Mouse (Mus musculus) embryonic facial prominence, embryonic 11.5 days (tissue): ENCODE results near the gene Strip2. TPM values are rescaled to one million over a fixed set of nuclear protein-coding genes. Genes with fewer than 3 reads are reported as not detected.

ENCODE experiments used
- ATAC-seq: fragments of 200-750 bp; cut with Nextera tagmentation; replicated peaks from 2 replicates; pipeline ENCODE4 v1.8.0; 2017; ENCODE audit warnings: low read depth; ENCODE audit not compliant: insufficient number of reproducible peaks, low FRiP score, low TSS enrichment
- DNase-seq: peaks from one replicate; pipeline ENCODE4 v3.0.0-alpha.2; 2015; ENCODE audit warnings: low spot score
- H3K27ac ChIP-seq: fragments of 300-500 bp; sonication (generic); replicated peaks from 2 replicates; pipeline ENCODE4 v1.5.1; 2014; ENCODE audit warnings: mild to moderate bottlenecking, low read depth, low read length, control low read depth
- H3K27me3 ChIP-seq: fragments of 300-500 bp; sonication (generic); 2 replicates; pipeline ENCODE4 v1.6.1; 2014; ENCODE audit warnings: mild to moderate bottlenecking, low read length, moderate library complexity, mixed read lengths; ENCODE audit not compliant: control insufficient read depth, insufficient read depth
- H3K36me3 ChIP-seq: fragments of 300-500 bp; sonication (generic); replicated peaks from 2 replicates; pipeline ENCODE4 v1.6.1; 2014; ENCODE audit warnings: low read depth, mild to moderate bottlenecking, low read length, moderate library complexity, mixed read lengths; ENCODE audit not compliant: control insufficient read depth, insufficient read depth
- H3K4me1 ChIP-seq: fragments of 300-500 bp; sonication (generic); 2 replicates; pipeline ENCODE4 v1.6.1; 2014; ENCODE audit warnings: low read length, mixed read lengths; ENCODE audit not compliant: control insufficient read depth, insufficient read depth
- H3K4me2 ChIP-seq: fragments of 300-500 bp; sonication (generic); 2 replicates; pipeline ENCODE4 v1.6.1; 2014; ENCODE audit warnings: low read depth, mild to moderate bottlenecking, control low read depth, low read length, moderate library complexity
- H3K4me3 ChIP-seq: fragments of 300-500 bp; sonication (generic); 2 replicates; pipeline ENCODE4 v1.5.1; 2014; ENCODE audit warnings: low read depth, low read length, control low read depth
- H3K9ac ChIP-seq: fragments of 300-500 bp; sonication (generic); replicated peaks from 2 replicates; pipeline ENCODE4 v1.6.1; 2014; ENCODE audit warnings: mild to moderate bottlenecking, control low read depth, low read length
- H3K9me3 ChIP-seq: fragments of 300-500 bp; sonication (generic); replicated peaks from 2 replicates; pipeline ENCODE4 v1.6.1; 2016; ENCODE audit warnings: mild to moderate bottlenecking, low read length, inconsistent platforms, mixed read lengths; ENCODE audit not compliant: control insufficient read depth
- WGBS: fragments of 180-500 bp; shearing (Covaris S2); extraction: QIAGEN DNeasy Blood & Tissue Kit; methylation state at CpG from one replicate; pipeline ENCODE4 v1.1.7; 2014; 5-methylcytosine and 5-hydroxymethylcytosine counted together
- polyA plus RNA-seq: library from polyadenylated mRNA; unstranded; fragments of >200 nt; fragmentation: Nextera tagmentation; extraction: Ambion mirVana; gene quantifications from 2 replicates; pipeline ENCODE4 v1.2.1, GENCODE M21; 2014

Gene Strip2
- polyA plus RNA-seq, 1 experiment from 2014 or later: 1.0 TPM

DNA sequence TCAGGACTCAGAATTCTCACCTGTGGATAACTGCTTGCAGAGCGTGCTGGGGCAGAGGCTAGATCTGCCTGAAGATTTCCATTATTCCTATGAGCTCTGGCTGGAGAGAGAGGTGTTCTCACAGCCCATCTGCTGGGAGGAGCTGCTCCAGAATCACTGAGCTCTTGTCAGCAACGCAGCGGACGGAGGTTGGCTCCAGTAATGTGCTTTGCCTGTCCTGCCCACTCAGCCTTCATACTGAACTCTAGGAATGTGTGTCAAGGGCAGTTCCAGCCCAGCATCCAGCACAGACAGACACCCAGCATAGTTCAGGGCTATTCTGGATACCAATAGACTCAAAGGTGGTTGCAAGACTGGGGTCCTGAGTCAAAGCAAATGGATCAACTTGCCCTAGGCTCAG lies 39.9 kb downstream of the Strip2 start:
- DNase-seq: no peak
- WGBS: 83% methylated on average over 4 of the region's 4 CpGs
- H3K4me1 ChIP-seq: no peaks in the 10 kb centered on the region

DNA sequence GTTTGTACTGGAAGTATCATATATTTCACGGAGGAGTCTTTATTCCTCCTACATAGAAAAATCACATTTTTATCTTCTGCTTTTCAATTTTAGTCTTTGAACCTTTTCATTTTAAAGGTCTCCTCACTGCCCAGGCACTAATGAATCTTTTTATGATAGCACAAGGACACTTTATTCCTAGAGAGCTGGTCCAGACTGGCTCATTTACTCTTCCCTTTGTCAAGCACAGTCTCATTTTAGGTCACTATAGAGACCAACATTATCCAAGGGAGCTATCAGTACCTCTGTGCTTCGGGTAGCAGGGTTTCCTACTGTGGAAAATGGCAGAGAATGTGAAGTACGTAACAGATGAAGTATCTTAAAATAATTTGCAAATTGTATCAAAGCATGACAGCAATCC lies 41.9 kb downstream of the Strip2 start:
- Histone ChIP-seq H3K27me3 (no peaks in the 10 kb centered on the region), H3K27ac (no peak overlapping the region), H3K4me2 (no peak overlapping the region), H3K9me3 (no peaks in the 10 kb centered on the region), H3K9ac (no peak overlapping the region), H3K4me3 (no peak overlapping the region), H3K4me1 (no peaks in the 10 kb centered on the region), H3K36me3 (no peaks in the 10 kb centered on the region)
- ATAC-seq (no peak), DNase-seq (no peak)
- WGBS: 77% methylated on average over 3 of the region's 3 CpGs

More for the DNA sequence above, 39.9 kb downstream of the Strip2 start:
- H3K4me2 ChIP-seq: no peak overlapping the region
- H3K27me3 ChIP-seq: no peaks in the 10 kb centered on the region
- no peak for ATAC-seq
- no peak overlapping the region for H3K9ac ChIP-seq
- no peaks in the 10 kb centered on the region for H3K36me3 ChIP-seq
- no peaks in the 10 kb centered on the region for H3K9me3 ChIP-seq
- H3K27ac ChIP-seq: no peak overlapping the region
- no peak overlapping the region for H3K4me3 ChIP-seq

DNA sequence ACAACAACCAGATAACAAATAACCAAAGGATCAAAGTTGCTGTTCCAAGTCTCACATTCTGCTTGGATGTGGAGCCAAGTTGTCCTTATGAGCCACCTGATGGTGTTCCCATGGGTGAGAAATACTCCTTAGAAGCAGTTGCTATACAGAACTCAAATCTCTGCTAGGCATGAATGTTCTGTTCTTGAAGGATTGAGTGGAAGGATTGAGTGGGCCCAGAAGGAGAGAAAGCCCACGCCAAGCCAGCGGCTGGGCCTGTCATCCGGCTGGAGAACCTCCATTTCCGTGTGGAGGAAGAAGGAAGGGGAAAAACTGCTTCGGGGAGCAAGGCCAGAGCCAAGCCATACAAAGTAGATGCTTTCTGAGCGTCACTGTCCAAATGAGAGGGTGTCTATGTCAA lies 44.3 kb downstream of the Strip2 start:
- DNase-seq: no peak
- no peak for ATAC-seq
- 85% methylated on average over 6 of the region's 6 CpGs for WGBS

DNA sequence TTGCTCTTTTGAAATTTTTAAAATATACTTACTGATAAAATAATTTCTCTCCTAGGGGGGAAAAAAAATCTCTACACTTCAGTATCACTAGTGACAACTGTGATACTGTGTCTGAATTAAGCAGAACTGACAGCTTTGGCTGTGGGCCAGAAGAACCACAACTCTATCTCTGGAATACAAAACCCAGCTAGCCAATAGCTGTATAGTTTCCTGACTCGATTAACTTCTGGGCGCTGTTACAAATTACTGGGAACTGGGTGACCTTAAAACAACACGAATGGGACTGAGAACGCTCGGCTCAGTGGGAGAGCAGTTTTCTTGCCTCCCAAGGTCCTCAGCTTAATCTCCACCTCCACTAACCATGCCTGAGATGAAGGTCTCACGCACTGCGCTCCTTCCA lies 51.1 kb downstream of the Strip2 start:
- DNase-seq: no peak
- 69% methylated on average over 7 of the region's 7 CpGs for WGBS
- Histone ChIP-seq H3K27ac (no peak overlapping the region), H3K9ac (no peak overlapping the region), H3K27me3 (no peaks in the 10 kb centered on the region), H3K4me1 (no peaks in the 10 kb centered on the region), H3K4me2 (no peak overlapping the region), H3K36me3 (no peaks in the 10 kb centered on the region), H3K9me3 (no peaks in the 10 kb centered on the region), H3K4me3 (no peak overlapping the region)
- no peak for ATAC-seq

More for the DNA sequence above, 44.3 kb downstream of the Strip2 start:
- Histone ChIP-seq H3K9me3 (no peaks in the 10 kb centered on the region), H3K4me3 (no peak overlapping the region), H3K4me2 (no peak overlapping the region), H3K27ac (no peak overlapping the region), H3K4me1 (no peaks in the 10 kb centered on the region), H3K9ac (no peak overlapping the region), H3K27me3 (no peaks in the 10 kb centered on the region), H3K36me3 (no peaks in the 10 kb centered on the region)

DNA sequence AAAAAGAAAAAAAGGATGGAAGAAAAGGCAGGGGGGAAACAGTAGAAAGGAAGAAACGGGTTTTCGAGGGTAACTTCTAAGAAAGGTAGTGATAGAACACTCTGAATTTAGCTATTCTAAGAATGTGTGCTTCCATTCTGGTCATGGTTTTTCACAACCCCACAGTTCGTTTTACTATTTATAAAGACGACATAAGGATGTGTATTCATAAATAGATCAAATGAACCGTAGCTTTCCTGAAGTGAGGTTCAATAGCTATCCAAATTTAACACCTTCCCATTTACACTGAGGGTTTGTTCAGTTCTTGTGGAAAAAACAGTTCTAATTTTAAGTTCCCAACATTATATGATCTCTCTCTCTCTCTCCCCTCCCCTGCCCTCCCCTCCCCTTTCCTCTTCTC lies 56.5 kb downstream of the Strip2 start:
- ATAC-seq (no peak), DNase-seq (no peak)
- H3K9ac ChIP-seq: no peak overlapping the region
- H3K4me2 ChIP-seq: no peak overlapping the region
- no peak overlapping the region for H3K4me3 ChIP-seq
- no peaks in the 10 kb centered on the region for H3K27me3 ChIP-seq
- no peak overlapping the region for H3K27ac ChIP-seq
- H3K9me3 ChIP-seq: no peaks in the 10 kb centered on the region
- no peaks in the 10 kb centered on the region for H3K36me3 ChIP-seq
- WGBS: 89% methylated on average over 5 of the region's 5 CpGs
- H3K4me1 ChIP-seq: no peaks in the 10 kb centered on the region

DNA sequence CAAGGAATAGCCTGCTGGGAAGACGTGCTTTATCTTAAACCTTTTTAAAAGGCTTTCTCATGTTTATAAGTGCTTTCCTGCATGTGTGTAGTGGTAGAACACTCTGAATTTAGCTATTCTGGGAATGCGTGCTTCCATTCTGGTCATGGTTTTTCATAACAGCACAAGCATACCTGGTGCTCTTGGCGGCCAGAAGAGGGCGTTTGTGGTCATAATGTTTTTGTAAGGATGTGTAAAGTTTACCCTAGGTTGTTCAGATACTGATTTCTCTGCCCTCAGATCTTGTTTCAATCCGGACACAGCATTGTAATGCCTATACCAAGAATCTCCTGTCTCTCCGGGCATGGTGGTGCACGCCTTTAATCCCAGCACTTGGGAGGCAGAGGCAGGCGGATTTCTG lies 58.0 kb downstream of the Strip2 start:
- no peaks in the 10 kb centered on the region for H3K36me3 ChIP-seq
- no peak overlapping the region for H3K27ac ChIP-seq
- 69% methylated on average over 8 of the region's 8 CpGs for WGBS
- H3K27me3 ChIP-seq: no peaks in the 10 kb centered on the region
- no peak overlapping the region for H3K4me2 ChIP-seq
- ATAC-seq (no peak), DNase-seq (no peak)
- H3K9ac ChIP-seq: no peak overlapping the region
- H3K4me1 ChIP-seq: no peaks in the 10 kb centered on the region
- no peak overlapping the region for H3K4me3 ChIP-seq
- no peaks in the 10 kb centered on the region for H3K9me3 ChIP-seq

DNA sequence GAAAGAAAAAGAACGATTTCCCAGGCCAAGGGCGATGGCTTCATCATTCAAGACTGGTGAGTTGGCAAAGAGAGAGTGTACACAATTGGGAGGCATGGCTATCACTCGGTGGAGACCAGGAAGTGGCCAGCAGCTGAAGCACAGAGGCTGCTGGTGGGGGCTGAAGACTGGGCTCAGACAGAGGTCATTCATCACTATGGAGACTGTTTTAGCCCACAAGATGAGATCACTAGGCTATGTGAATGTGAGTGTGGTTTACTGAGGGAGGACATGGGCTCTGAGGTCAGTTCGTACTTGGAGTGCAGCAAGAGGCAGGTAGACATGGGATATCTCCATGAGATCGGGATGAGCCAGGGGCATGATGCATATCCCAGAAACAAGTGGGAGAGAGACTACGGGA lies 63.6 kb downstream of the Strip2 start:
- DNase-seq: no peak
- no peaks in the 10 kb centered on the region for H3K4me1 ChIP-seq
- no peaks in the 10 kb centered on the region for H3K36me3 ChIP-seq
- H3K4me2 ChIP-seq: no peak overlapping the region
- no peak for ATAC-seq
- 91% methylated on average over 6 of the region's 6 CpGs for WGBS
- H3K4me3 ChIP-seq: no peak overlapping the region
- no peaks in the 10 kb centered on the region for H3K9me3 ChIP-seq
- H3K27me3 ChIP-seq: no peaks in the 10 kb centered on the region
- no peak overlapping the region for H3K9ac ChIP-seq
- no peak overlapping the region for H3K27ac ChIP-seq

DNA sequence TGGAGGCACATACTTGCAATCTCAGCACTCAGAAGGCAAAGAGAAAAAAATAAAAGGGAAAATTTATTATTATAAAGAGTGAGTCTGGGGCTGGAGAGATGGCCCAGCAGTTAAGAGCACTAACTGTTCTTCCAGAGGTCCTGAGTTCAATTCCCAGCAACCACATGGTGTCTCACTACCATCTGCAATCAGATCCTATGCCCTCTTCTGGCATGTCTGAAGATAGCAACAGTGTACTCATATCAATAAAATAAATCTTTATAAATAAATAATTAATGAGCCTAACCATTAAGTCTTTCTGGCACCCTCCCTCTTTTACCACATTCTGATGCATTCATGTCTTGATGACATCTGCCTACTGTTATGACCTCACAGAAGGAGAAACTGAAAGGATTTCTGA lies 65.0 kb downstream of the Strip2 start:
- DNase-seq: no peak
- Histone ChIP-seq H3K36me3 (no peaks in the 10 kb centered on the region), H3K27ac (no peak overlapping the region), H3K9ac (no peak overlapping the region), H3K9me3 (no peaks in the 10 kb centered on the region), H3K4me1 (no peaks in the 10 kb centered on the region), H3K4me3 (no peak overlapping the region), H3K27me3 (no peaks in the 10 kb centered on the region), H3K4me2 (no peak overlapping the region)
- ATAC-seq: no peak
